Mouse (Mus musculus): ENCODE measurements around the gene Tnr.

GRCm38 (mm10) chr1:159775168-159775567, 251.6 kb downstream of the Tnr start:
- TF ChIP-seq CTCF (conservative IDR thresholded peaks at IDR 0.05; ENCODE audit: insufficient read depth, insufficient read length, low read depth, low read length): no peak
- TF ChIP-seq POLR2A (IDR thresholded peaks at IDR 0.05; ENCODE audit: low read depth, low read length): no peak
